Mouse (Mus musculus) liver, adult 2 months (tissue): Measurements from ENCODE around the gene Zfp202.

Source experiments
- CTCF ChIP-seq: fragments of 200-500 bp; IDR thresholded peaks from 2 replicates; pipeline ENCODE4 v1.5.1; 2011; ENCODE audit warnings: low read depth, low read length, control low read depth
- POLR2A ChIP-seq: fragments of 200-500 bp; IDR thresholded peaks from 2 replicates; pipeline ENCODE4 v1.6.1; 2011; ENCODE audit warnings: low read length, control low read depth; ENCODE audit not compliant: insufficient read depth; ENCODE audit errors: extremely low read depth

DNA sequence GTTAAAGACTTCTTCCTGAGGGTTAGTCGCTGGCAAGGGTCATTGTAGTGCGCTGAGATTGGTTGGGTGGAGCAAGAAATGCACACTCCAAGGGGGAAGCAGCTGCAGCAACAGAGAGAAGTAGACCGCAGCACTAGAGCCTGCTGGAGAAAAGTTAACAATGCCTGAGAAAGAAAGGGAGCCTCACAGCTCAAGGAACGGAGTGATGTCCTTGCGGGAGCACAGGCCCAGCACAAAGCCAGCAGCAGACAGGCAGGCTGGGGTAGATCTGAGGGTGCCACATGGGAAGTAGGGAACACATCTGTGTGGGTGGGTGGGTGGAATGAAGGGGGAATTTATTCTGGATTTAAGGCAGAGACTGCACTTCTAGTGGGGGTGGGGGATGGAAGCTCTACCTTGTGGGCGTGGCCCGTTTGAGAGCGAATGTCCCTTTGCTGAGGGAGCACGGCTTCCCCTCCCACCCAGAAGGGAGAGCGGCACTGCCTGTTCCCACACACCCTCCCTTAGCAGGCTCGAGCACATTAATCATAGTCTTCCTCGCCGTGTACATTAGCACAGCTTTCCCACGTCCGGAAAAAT is 49.2 kb downstream of the Zfp202 start:
- TF ChIP-seq CTCF = no peak
- TF ChIP-seq POLR2A = no peak
